Mouse (Mus musculus) hindbrain, embryonic 14.5 days (tissue): Measurements from ENCODE around the gene Zfp12. TPM values are rescaled to one million over a fixed set of nuclear protein-coding genes. Genes with fewer than 3 reads are reported as not detected.

ENCODE experiments used
- ATAC-seq: fragments of 200-750 bp; cut with Nextera tagmentation; 2 replicates; pipeline ENCODE4 v1.8.0; 2017; ENCODE audit warnings: moderate number of reproducible peaks, mild to moderate bottlenecking, moderate TSS enrichment, moderate library complexity; ENCODE audit not compliant: low FRiP score
- DNase-seq: peaks from one replicate; pipeline ENCODE4 v3.0.0-alpha.2; 2015; ENCODE audit warnings: low spot score
- H3K27ac ChIP-seq: fragments of 300-500 bp; sonication (generic); 2 replicates; pipeline ENCODE4 v1.5.1; 2014; ENCODE audit warnings: mild to moderate bottlenecking, moderate library complexity
- H3K27me3 ChIP-seq: fragments of 300-500 bp; sonication (generic); 2 replicates; pipeline ENCODE4 v1.6.1; 2014; ENCODE audit warnings: mild to moderate bottlenecking, low read length, mixed read lengths; ENCODE audit not compliant: control insufficient read depth, insufficient read depth
- H3K36me3 ChIP-seq: fragments of 300-500 bp; sonication (generic); replicated peaks from 2 replicates; pipeline ENCODE4 v1.6.1; 2014; ENCODE audit not compliant: control insufficient read depth, insufficient read depth
- H3K4me1 ChIP-seq: fragments of 300-500 bp; sonication (generic); replicated peaks from 2 replicates; pipeline ENCODE4 v1.6.1; 2014; ENCODE audit warnings: antibody characterized with exemption, low read length, mixed read lengths; ENCODE audit not compliant: control insufficient read depth, insufficient read depth
- H3K4me2 ChIP-seq: fragments of 300-500 bp; sonication (generic); replicated peaks from 2 replicates; pipeline ENCODE4 v1.6.1; 2014; ENCODE audit warnings: mild to moderate bottlenecking, moderate library complexity
- H3K4me3 ChIP-seq: fragments of 300-500 bp; sonication (generic); replicated peaks from 2 replicates; pipeline ENCODE4 v1.5.1; 2014; ENCODE audit warnings: mild to moderate bottlenecking, low read length
- H3K9ac ChIP-seq: fragments of 300-500 bp; sonication (generic); 2 replicates; pipeline ENCODE4 v1.6.1; 2014
- H3K9me3 ChIP-seq: fragments of 300-500 bp; sonication (generic); 2 replicates; pipeline ENCODE4 v1.6.1; 2016; ENCODE audit warnings: low read length; ENCODE audit not compliant: control insufficient read depth
- WGBS: fragments of 180-500 bp; shearing (Covaris S2); extraction: QIAGEN DNeasy Blood & Tissue Kit; methylation state at CpG from one replicate; pipeline ENCODE4 v1.1.7; 2014; 5-methylcytosine and 5-hydroxymethylcytosine counted together
- polyA plus RNA-seq: library from polyadenylated mRNA; unstranded; fragments of >200 nt; fragmentation: Nextera tagmentation; extraction: Ambion mirVana; gene quantifications from 2 replicates; pipeline ENCODE4 v1.2.1, GENCODE M21; 2014

Zfp12 gene
- polyA plus RNA-seq, 1 experiment from 2014 or later, result 21.6 TPM

DNA sequence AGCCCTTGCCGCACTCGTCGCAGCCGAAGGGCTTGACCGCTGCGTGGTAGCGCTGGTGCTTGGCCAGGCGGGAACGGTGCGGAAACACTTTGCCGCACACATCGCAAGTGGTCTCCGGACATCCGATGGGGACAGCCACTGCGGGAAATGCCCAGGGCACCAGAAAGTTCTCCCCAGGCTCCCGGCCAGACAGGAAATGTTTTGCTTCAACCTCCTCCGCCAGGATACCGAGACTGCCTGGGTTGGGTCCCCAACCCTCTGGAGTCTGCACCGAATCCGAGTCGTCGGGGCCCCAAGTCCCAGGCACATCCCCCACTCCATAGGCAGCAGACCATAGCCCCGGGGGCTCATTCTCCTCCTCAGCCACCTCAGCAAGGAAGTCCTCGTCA is 20.2 kb downstream of the Zfp12 start:
- no peak for ATAC-seq
- Histone ChIP-seq H3K4me3 (no peak overlapping the region), H3K36me3 (peaks cover 96% of the 10 kb centered on the region), H3K4me2 (no peak overlapping the region), H3K9me3 (no peaks in the 10 kb centered on the region), H3K27me3 (peaks cover 66% of the 10 kb centered on the region), H3K27ac (no peak overlapping the region), H3K9ac (no peak overlapping the region), H3K4me1 (peaks cover 10% of the 10 kb centered on the region; the same call in 1 of the 2 replicates)
- WGBS, result 25% methylated on average over 24 of the region's 24 CpGs
- no peak for DNase-seq

DNA sequence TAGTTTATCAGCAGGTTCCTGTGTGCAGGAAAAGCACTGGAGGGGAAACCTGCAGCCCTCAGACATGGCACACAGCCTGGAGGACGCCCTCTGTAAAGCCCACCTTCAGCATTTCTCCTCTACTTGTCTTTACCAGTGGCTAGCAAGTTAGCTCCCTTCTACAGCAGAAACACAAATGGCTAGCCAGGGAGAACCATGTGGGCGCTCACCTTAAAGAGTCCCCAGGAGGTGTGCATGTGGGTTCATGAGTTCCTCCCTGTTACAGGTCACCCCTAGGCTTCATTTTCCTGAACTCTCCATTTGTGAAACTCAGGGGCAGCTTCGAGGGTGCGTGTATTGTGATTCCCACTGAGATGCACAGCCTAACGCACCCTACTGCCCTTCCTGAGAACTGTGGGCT is 20.8 kb downstream of the Zfp12 start:
- 79% methylated on average over 5 of the region's 5 CpGs for WGBS
- Histone ChIP-seq H3K27me3 (peaks cover 66% of the 10 kb centered on the region), H3K4me2 (no peak overlapping the region), H3K27ac (no peak overlapping the region), H3K36me3 (peaks cover 96% of the 10 kb centered on the region), H3K4me3 (no peak overlapping the region), H3K4me1 (peaks cover 10% of the 10 kb centered on the region; the same call in 1 of the 2 replicates), H3K9ac (no peak overlapping the region), H3K9me3 (no peaks in the 10 kb centered on the region)
- no peak for DNase-seq
- no peak for ATAC-seq

DNA sequence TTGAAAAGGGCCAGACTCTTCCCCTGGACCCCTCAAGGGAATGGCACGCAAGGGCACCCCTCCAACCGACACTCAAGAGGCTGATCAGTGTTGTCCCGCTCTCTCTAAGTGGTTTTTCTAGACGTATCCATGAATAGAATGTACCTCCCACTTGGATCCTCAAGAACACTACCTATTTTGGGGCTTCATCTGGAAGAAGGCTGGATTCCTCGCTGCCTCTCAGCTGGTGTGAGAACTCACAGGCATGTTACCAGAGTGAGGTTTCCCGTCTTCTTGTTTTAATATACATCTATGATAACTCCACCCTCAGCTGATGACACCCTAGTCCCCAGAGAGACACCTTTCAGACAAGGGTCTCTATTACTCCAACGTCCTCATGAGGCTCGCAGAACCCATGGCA is 26.7 kb downstream of the Zfp12 start:
- DNase-seq (no peak), ATAC-seq (no peak)
- H3K4me3 ChIP-seq, result no peak overlapping the region
- H3K9ac ChIP-seq, result no peak overlapping the region
- H3K27ac ChIP-seq, result no peak overlapping the region
- peaks cover 80% of the 10 kb centered on the region for H3K36me3 ChIP-seq
- peaks cover 19% of the 10 kb centered on the region for H3K27me3 ChIP-seq
- H3K9me3 ChIP-seq, result no peaks in the 10 kb centered on the region
- 95% methylated on average over 8 of the region's 8 CpGs for WGBS
- no peak overlapping the region for H3K4me2 ChIP-seq
- H3K4me1 ChIP-seq, result 0 out of 2 replicates have a peak, but pooled peaks cover 3% of the 10 kb centered on the region

DNA sequence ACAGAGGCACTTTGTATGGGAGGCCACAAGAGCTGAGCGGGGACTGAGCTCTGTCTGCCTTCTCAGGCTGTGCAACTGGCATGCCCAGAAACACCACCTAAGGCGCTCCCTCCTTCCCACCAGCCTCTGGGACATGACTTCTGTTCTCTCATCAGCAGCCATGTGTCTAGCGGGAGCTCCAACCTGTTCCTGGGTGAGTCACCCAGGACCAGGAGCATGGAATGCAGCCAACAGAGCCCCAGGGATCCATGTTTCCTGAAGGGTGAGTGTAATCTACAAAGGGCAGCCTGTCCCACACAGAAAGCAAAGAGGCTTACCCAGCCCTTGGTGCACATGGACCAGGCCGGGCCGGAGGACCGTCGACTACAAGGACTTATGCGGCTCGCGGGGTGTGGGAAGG is 29.7 kb downstream of the Zfp12 start:
- H3K36me3 ChIP-seq, result peaks cover 53% of the 10 kb centered on the region
- 91% methylated on average over 10 of the region's 10 CpGs for WGBS
- no peak for DNase-seq
- H3K9ac ChIP-seq, result no peak overlapping the region
- peaks cover 12% of the 10 kb centered on the region for H3K4me1 ChIP-seq
- ATAC-seq, result no peak
- no peaks in the 10 kb centered on the region for H3K27me3 ChIP-seq
- no peak overlapping the region for H3K4me2 ChIP-seq
- H3K4me3 ChIP-seq, result no peak overlapping the region
- H3K27ac ChIP-seq, result no peak overlapping the region
- no peaks in the 10 kb centered on the region for H3K9me3 ChIP-seq

DNA sequence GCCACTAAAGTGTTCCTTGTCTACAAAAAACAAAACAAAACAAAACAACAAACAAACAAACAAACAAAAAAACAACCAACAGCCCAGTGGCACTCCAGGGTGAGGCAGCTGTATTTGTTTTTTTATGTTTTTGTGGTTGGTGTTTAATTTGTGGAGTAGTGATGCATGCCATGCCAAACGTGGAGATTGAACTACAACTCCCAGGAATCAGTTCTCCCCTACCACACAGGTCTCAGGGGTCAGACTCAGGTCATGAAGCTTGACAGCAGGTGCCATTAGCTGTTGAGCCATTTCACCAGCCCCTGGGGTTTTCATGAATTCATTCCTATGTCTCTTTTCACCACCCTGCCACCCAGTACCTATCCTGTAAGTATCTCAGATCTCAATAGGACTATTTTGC is 30.4 kb downstream of the Zfp12 start:
- no peak overlapping the region for H3K4me2 ChIP-seq
- H3K27ac ChIP-seq, result no peak overlapping the region
- ATAC-seq, result no peak
- 58% methylated on average over 1 of the region's 1 CpGs for WGBS
- peaks cover 15% of the 10 kb centered on the region for H3K4me1 ChIP-seq
- no peak overlapping the region for H3K9ac ChIP-seq
- no peaks in the 10 kb centered on the region for H3K9me3 ChIP-seq
- H3K36me3 ChIP-seq, result peaks cover 46% of the 10 kb centered on the region
- H3K27me3 ChIP-seq, result no peaks in the 10 kb centered on the region
- H3K4me3 ChIP-seq, result no peak overlapping the region
- no peak for DNase-seq

DNA sequence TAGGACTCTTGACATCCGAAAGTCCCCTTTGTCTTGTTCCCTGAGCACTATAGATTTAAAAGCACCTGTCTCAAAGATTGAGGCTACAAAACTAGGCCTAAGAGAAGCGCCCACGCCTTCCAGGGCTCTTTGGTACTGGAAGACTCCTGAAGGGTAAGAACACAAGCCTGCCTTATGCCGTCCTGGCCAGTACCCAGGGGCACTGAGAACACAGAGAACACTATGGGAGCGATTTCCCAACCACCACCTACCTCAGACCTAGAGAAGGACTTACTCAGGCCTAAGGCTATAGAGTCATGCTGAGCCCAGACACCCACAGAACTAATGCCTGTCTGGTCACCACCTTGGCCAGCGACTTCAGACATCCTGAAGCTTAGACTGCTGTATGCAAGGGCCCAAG is 31.8 kb downstream of the Zfp12 start:
- no peak overlapping the region for H3K27ac ChIP-seq
- peaks cover 32% of the 10 kb centered on the region for H3K36me3 ChIP-seq
- no peak for ATAC-seq
- no peak overlapping the region for H3K9ac ChIP-seq
- no peaks in the 10 kb centered on the region for H3K27me3 ChIP-seq
- 92% methylated on average over 6 of the region's 6 CpGs for WGBS
- H3K4me3 ChIP-seq, result no peak overlapping the region
- H3K4me2 ChIP-seq, result no peak overlapping the region
- no peaks in the 10 kb centered on the region for H3K9me3 ChIP-seq
- DNase-seq, result no peak
- H3K4me1 ChIP-seq, result peaks cover 22% of the 10 kb centered on the region

DNA sequence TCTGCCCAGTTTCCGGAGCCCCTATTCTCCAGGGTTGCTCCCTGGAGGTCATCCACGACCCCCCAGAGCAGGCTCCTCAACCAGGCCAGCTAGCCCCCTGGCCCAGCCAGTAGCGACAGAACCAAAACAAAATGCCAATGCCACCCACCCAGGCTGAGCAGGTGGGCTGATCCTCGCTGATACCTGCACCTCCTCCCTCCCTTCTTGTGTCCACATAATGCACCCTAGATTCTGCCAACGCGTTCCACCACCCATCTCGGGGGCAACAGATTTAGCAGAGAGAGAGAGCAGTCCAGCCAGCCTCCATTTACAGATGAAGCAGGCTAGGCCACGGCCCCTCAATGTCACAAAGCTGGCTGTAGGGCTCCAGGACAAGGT is 34.0 kb downstream of the Zfp12 start:
- Histone ChIP-seq H3K4me1 (peaks cover 22% of the 10 kb centered on the region), H3K4me3 (peak overlapping the region; percentile 74), H3K9me3 (no peaks in the 10 kb centered on the region), H3K4me2 (peak overlapping the region; percentile 82), H3K9ac (peak overlapping the region; percentile 95), H3K27ac (peak overlapping the region; percentile 83), H3K27me3 (no peaks in the 10 kb centered on the region), H3K36me3 (peaks cover 10% of the 10 kb centered on the region)
- ATAC-seq (no peak), DNase-seq (no peak)
- 19% methylated on average over 8 of the region's 8 CpGs for WGBS

DNA sequence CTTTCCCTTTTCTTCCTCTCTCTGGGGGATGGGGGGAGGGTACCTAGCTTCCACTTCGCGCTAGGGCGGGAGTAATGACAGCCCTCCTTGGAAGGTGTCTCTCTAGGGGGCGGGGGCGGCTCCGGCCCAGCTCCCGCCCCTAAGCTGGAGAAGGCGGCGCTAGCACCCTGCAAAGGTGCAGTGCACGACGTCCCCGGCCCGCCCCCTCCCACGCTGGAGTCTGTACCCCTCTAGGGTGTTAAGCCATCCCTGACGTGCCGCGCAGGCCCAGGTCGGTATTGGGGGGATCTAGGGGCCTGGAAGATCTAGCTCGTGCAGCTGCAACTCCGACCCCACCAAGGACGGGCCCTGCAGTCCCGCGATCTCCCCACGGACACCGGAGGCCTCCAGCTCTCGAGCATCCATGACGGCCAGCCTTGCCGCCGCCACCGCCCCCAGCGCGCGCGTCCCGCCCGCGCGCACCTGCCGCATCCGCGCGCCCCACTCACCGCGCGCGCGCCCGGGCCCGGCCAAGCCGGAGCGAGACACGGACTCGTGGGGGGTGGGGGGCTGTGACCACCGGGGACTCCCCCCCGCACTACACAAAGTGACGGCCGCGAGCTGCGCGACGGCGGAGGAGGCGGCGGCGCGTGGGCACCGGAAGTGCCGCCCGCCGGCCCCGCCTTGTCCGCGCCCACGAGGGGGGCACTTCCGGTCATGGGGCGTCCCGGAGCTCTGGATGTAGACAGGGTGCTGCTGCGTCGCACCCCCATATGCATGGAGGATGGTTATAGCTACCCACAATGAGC is 34.6 kb downstream of the Zfp12 start, which contains the start of gene Zfp316:
TSS of gene Zfp316 (minus strand) at position 660 of the 788 bp plus-strand sequence.
- Histone ChIP-seq H3K4me3 (peak within 1 kb of the TSS; percentile 74), H3K4me1 (peaks cover 22% of the 10 kb centered on the region), H3K27me3 (no peaks in the 10 kb centered on the region), H3K9ac (peak within 1 kb of the TSS; percentile 95), H3K27ac (peak within 1 kb of the TSS; percentile 83), H3K4me2 (peak within 1 kb of the TSS; percentile 82), H3K9me3 (no peaks in the 10 kb centered on the region), H3K36me3 (peaks cover 4% of the 10 kb centered on the region)
- peak; percentile 77 for ATAC-seq
- under 1% methylated on average over 66 of the region's 79 CpGs for WGBS
- peak; percentile 80 for DNase-seq

DNA sequence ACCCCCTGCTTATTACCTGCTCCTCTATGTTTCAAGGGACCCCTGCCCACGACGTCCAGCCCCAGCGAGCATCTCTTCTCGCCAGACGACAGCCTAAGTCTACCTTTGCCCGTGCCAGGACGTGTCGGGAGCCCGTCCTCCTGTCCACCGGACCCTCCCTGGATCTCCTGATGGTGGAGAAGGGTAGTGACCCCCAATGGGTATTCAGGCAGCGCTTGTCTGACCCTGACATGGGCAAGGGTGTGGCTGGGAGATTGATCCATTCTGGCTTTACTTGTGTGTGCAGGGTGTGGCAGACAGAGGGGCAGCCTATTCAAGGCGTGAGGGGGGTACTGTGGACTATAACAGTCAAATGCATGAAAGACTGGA is 35.2 kb downstream of the Zfp12 start:
- Histone ChIP-seq H3K4me2 (peak overlapping the region; percentile 82), H3K27ac (peak overlapping the region; percentile 83; the same call in 1 of the 2 replicates), H3K27me3 (no peaks in the 10 kb centered on the region), H3K9ac (peak overlapping the region; percentile 95), H3K9me3 (no peaks in the 10 kb centered on the region), H3K4me3 (peak overlapping the region; percentile 74), H3K36me3 (no peaks in the 10 kb centered on the region), H3K4me1 (peaks cover 22% of the 10 kb centered on the region)
- ATAC-seq (peak; percentile 28; the same call in 1 of the 2 replicates), DNase-seq (no peak)
- 3% methylated on average over 12 of the region's 12 CpGs for WGBS
